In the genomic region with DNA sequence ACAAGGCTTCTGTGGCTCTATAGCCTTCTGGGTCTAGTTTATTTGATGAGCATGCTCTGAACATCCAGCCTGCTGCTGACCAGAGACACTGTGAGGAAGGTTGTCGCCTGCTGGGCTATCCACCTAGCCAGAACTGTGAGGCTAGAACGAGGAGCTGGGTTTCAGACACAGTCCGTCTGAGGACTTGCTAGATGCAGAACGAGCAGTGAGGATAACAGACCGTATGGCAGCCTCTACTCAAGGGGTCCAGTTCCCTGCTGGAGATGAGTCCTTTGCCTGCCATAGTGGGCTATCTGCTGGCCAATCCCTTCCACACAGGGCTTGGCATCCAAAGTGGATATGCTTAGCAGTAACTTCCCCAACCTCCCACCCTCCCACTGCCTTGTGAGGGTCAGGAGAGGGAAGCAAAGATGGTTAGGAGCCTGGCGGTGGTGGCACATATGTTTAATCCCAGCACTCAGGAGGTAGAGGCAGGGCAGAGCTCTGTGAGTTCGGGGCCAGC, we compare ENCODE assay signal across 16 mouse cellular contexts. TPM values are rescaled to one million over a fixed set of nuclear protein-coding genes. Genes with fewer than 3 reads are reported as not detected.
DNase-seq lines count a peak whose midpoint lies in the region; ATAC-seq and TF ChIP-seq lines count a peak whose summit lies in the region.
"Had no signal": no experiment of that assay in that cellular context is flagged by ENCODE, and none has a peak within 500 bp of the region (broad histone marks: within the 10 kb centered on the region; RNA-seq: fewer than 3 reads in every experiment).

No protein-coding gene starts in this region.

- H3K4me1 ChIP-seq in forebrain, embryonic 10.5 days: peaks cover 30% of the 10 kb centered on the region
- no peaks in the 10 kb centered on the region for H3K4me1 ChIP-seq in forebrain, postnatal 0 days (ENCODE audit: insufficient read depth)
- H3K4me1 ChIP-seq in kidney, embryonic 16.5 days (ENCODE audit: insufficient read depth, low read length): peaks cover 37% of the 10 kb centered on the region
- peaks cover 12% of the 10 kb centered on the region; the same call in 1 of the 2 replicates for H3K4me1 ChIP-seq in kidney, adult 2 months (ENCODE audit: control insufficient read depth, insufficient read depth, low read length)
- peaks cover 34% of the 10 kb centered on the region for H3K4me1 ChIP-seq in thymus, adult 2 months (replicated peaks; ENCODE audit: control insufficient read depth, insufficient read depth, low read length)

- ATAC-seq in forebrain, postnatal 0 days: no peak
- ATAC-seq in kidney, embryonic 16.5 days (ENCODE audit: low FRiP score, low TSS enrichment): no peak
- ATAC-seq: midbrain, embryonic 15.5 days had no signal

- TF ChIP-seq POLR2A in kidney, adult 2 months (IDR thresholded peaks at IDR 0.05; ENCODE audit: low read depth, low read length): no peak
- no peak for TF ChIP-seq POLR2A in thymus, adult 2 months (IDR thresholded peaks at IDR 0.05; ENCODE audit: control insufficient read depth, extremely low read depth, insufficient read depth, low read length, poor library complexity)

- 85% methylated on average over 7 of the region's 7 CpGs for WGBS in forebrain, embryonic 10.5 days
- WGBS in forebrain, postnatal 0 days: 85% methylated on average over 7 of the region's 7 CpGs
- WGBS in kidney, embryonic 16.5 days: 74% methylated on average over 7 of the region's 7 CpGs
- 88% methylated on average over 7 of the region's 7 CpGs for WGBS in kidney, adult 2 months
- WGBS in thymus, adult 2 months: 78% methylated on average over 7 of the region's 7 CpGs

- 0 out of 2 replicates have a peak overlapping the region, but pooled peaks have one; percentile 40 for H3K27ac ChIP-seq in forebrain, embryonic 10.5 days
- H3K27ac ChIP-seq in forebrain, postnatal 0 days (ENCODE audit: low read depth, low read length): no peak overlapping the region
- H3K27ac ChIP-seq in kidney, embryonic 16.5 days (ENCODE audit: low read length): peak overlapping the region; percentile 36; the same call in 1 of the 2 replicates
- no peak overlapping the region for H3K27ac ChIP-seq in kidney, adult 2 months (ENCODE audit: insufficient read depth, low read depth, low read length)
- peak overlapping the region; percentile 72; the same call in 1 of the 2 replicates for H3K27ac ChIP-seq in thymus, adult 2 months (ENCODE audit: control insufficient read depth, insufficient read depth, low read length)
- H3K27ac ChIP-seq: forebrain, embryonic 12.5 days; hindbrain, embryonic 14.5 days; limb, embryonic 13.5 days; midbrain, embryonic 15.5 days; neural tube, embryonic 15.5 days had no signal

- no peak for TF ChIP-seq CTCF in forebrain, postnatal 0 days (IDR thresholded peaks at IDR 0.05; ENCODE audit: low read depth)
- TF ChIP-seq CTCF in kidney, adult 2 months (conservative IDR thresholded peaks at IDR 0.05; ENCODE audit: insufficient read depth, insufficient read length, low read depth, low read length): no peak
- peak; percentile 11; the same call in 1 of the 2 replicates for TF ChIP-seq CTCF in thymus, adult 2 months (IDR thresholded peaks at IDR 0.05; ENCODE audit: borderline replicate concordance, control insufficient read depth, extremely low read depth, insufficient read depth, low read length, poor library complexity)

- no peak overlapping the region for H3K4me2 ChIP-seq in forebrain, postnatal 0 days (ENCODE audit: low read depth)
- no peak overlapping the region for H3K4me2 ChIP-seq in kidney, embryonic 16.5 days (replicated peaks; ENCODE audit: low read depth, low read length)
- H3K4me2 ChIP-seq: forebrain, embryonic 12.5 days; hindbrain, embryonic 14.5 days; midbrain, embryonic 15.5 days; neural tube, embryonic 15.5 days had no signal

- no peaks in the 10 kb centered on the region for H3K27me3 ChIP-seq in forebrain, embryonic 10.5 days (ENCODE audit: poor library complexity, severe bottlenecking)
- H3K27me3 ChIP-seq in forebrain, postnatal 0 days (ENCODE audit: insufficient read depth, low read length): no peaks in the 10 kb centered on the region
- no peaks in the 10 kb centered on the region for H3K27me3 ChIP-seq in kidney, embryonic 16.5 days (ENCODE audit: insufficient read depth, low read length)
- no peaks in the 10 kb centered on the region for H3K27me3 ChIP-seq in kidney, adult 2 months (replicated peaks; ENCODE audit: control insufficient read depth, insufficient read depth, low read length)
- H3K27me3 ChIP-seq in thymus, adult 2 months (ENCODE audit: control insufficient read depth, insufficient read depth, low read length): no peaks in the 10 kb centered on the region
- H3K27me3 ChIP-seq: forebrain, embryonic 12.5 days; limb, embryonic 13.5 days; midbrain, embryonic 15.5 days; neural tube, embryonic 15.5 days had no signal

- no peak for DNase-seq in forebrain, embryonic 10.5 days (ENCODE audit: extremely low spot score, low spot score)
- DNase-seq in forebrain, postnatal 0 days: no peak
- DNase-seq in kidney, adult 2 months: no peak
- no peak for DNase-seq in thymus, adult 2 months
- no peak for DNase-seq in thymus, postnatal 4 days
- DNase-seq in ovary, adult 18-20 months (ENCODE audit: low spot score): no peak
- DNase-seq in layer of hippocampus, adult 11-12 months (ENCODE audit: low spot score): no peak
- DNase-seq: cerebellum, postnatal 10 days; gastrocnemius, postnatal 14 days; right cerebral cortex, postnatal 25 days had no signal

- H3K9ac ChIP-seq in forebrain, postnatal 0 days: no peak overlapping the region
- no peak overlapping the region for H3K9ac ChIP-seq in kidney, embryonic 16.5 days (replicated peaks; ENCODE audit: low read length)
- H3K9ac ChIP-seq: forebrain, embryonic 12.5 days; hindbrain, embryonic 14.5 days; limb, embryonic 13.5 days; midbrain, embryonic 15.5 days; neural tube, embryonic 15.5 days had no signal

- H3K36me3 ChIP-seq in forebrain, embryonic 10.5 days (replicated peaks): no peaks in the 10 kb centered on the region
- no peaks in the 10 kb centered on the region for H3K36me3 ChIP-seq in forebrain, postnatal 0 days (ENCODE audit: insufficient read depth)
- no peaks in the 10 kb centered on the region for H3K36me3 ChIP-seq in kidney, embryonic 16.5 days (ENCODE audit: insufficient read depth, low read length)
- H3K36me3 ChIP-seq in kidney, adult 2 months (ENCODE audit: control insufficient read depth, insufficient read depth, low read length): no peaks in the 10 kb centered on the region
- H3K36me3 ChIP-seq in thymus, adult 2 months (ENCODE audit: control insufficient read depth, insufficient read depth, low read length): no peaks in the 10 kb centered on the region
- H3K36me3 ChIP-seq: forebrain, embryonic 12.5 days; limb, embryonic 13.5 days; midbrain, embryonic 15.5 days; neural tube, embryonic 15.5 days had no signal

- no peaks in the 10 kb centered on the region for H3K9me3 ChIP-seq in forebrain, embryonic 10.5 days
- no peaks in the 10 kb centered on the region for H3K9me3 ChIP-seq in forebrain, postnatal 0 days (ENCODE audit: low read length)
- H3K9me3 ChIP-seq in kidney, embryonic 16.5 days (ENCODE audit: low read length): no peaks in the 10 kb centered on the region
- H3K9me3 ChIP-seq: forebrain, embryonic 12.5 days; limb, embryonic 13.5 days; midbrain, embryonic 15.5 days; neural tube, embryonic 15.5 days had no signal

- no peak overlapping the region for H3K4me3 ChIP-seq in forebrain, embryonic 10.5 days
- no peak overlapping the region for H3K4me3 ChIP-seq in forebrain, postnatal 0 days (ENCODE audit: low read depth, low read length)
- no peak overlapping the region for H3K4me3 ChIP-seq in kidney, embryonic 16.5 days (ENCODE audit: low read length)
- no peak overlapping the region for H3K4me3 ChIP-seq in kidney, adult 2 months (ENCODE audit: insufficient read depth, low read depth, low read length)
- no peak overlapping the region for H3K4me3 ChIP-seq in thymus, adult 2 months (ENCODE audit: control insufficient read depth, insufficient read depth, low read length)
- H3K4me3 ChIP-seq: forebrain, embryonic 12.5 days; limb, embryonic 13.5 days; midbrain, embryonic 15.5 days; neural tube, embryonic 15.5 days had no signal

RNA-seq across cellular contexts. Expression of a gene that starts 10.9 kb away (rescaled TPM):
- polyA plus RNA-seq in forebrain, embryonic 10.5 days (2016; fragmentation: Nextera tagmentation; extraction: Ambion mirVana): 9.5 and 10.8 TPM in 2 replicates
- 20.5 and 22.1 TPM in 2 replicates for total RNA-seq in forebrain, postnatal 0 days (2014; rRNA removed)
- 12.1 and 13.1 TPM in 2 replicates for polyA plus RNA-seq in forebrain, postnatal 0 days (2015; fragmentation: Nextera tagmentation; extraction: Ambion mirVana)
- polyA plus RNA-seq in kidney, embryonic 16.5 days (2015; fragmentation: Nextera tagmentation; extraction: Ambion mirVana): 16.5 and 16.6 TPM in 2 replicates
- 31.7 and 34.5 TPM in 2 replicates for polyA plus RNA-seq in kidney, adult 2 months (2012; rRNA removed)
- polyA plus RNA-seq in thymus, adult 2 months (2012; rRNA removed): 53.1 and 56.5 TPM in 2 replicates

RNA-seq across cellular contexts. Expression of a gene that starts 17.4 kb away (rescaled TPM):
- 10.7 and 10.9 TPM in 2 replicates for polyA plus RNA-seq in forebrain, embryonic 10.5 days (2016; fragmentation: Nextera tagmentation; extraction: Ambion mirVana)
- total RNA-seq in forebrain, postnatal 0 days (2014; rRNA removed): 31.7 and 32.9 TPM in 2 replicates
- 14.5 and 18.0 TPM in 2 replicates for polyA plus RNA-seq in forebrain, postnatal 0 days (2015; fragmentation: Nextera tagmentation; extraction: Ambion mirVana)
- polyA plus RNA-seq in kidney, embryonic 16.5 days (2015; fragmentation: Nextera tagmentation; extraction: Ambion mirVana): 13.6 and 13.7 TPM in 2 replicates
- polyA plus RNA-seq in kidney, adult 2 months (2012; rRNA removed): 19.7 and 20.8 TPM in 2 replicates
- 178 and 180 TPM in 2 replicates for polyA plus RNA-seq in thymus, adult 2 months (2012; rRNA removed)

Comparison
In these comparisons a context has a peak if more than half of its experiments do, and no peak if none do; other contexts are left out.
1. H3K27ac ChIP-seq: peak in forebrain, embryonic 10.5 days (single experiment), kidney, embryonic 16.5 days (single experiment) and thymus, adult 2 months (single experiment); none in forebrain, postnatal 0 days (single experiment) and kidney, adult 2 months (single experiment).